Mouse (Mus musculus) intestine, embryonic 14.5 days (tissue): Measurements from ENCODE around the gene Cdc42ep5. TPM values are rescaled to one million over a fixed set of nuclear protein-coding genes. Genes with fewer than 3 reads are reported as not detected.

Experiments
- ATAC-seq: fragments of 200-750 bp; cut with Nextera tagmentation; replicated peaks from 2 replicates; pipeline ENCODE4 v1.8.0; 2017; ENCODE audit warnings: low read depth, moderate number of reproducible peaks, moderate TSS enrichment, moderate library complexity; ENCODE audit not compliant: low FRiP score, low TSS enrichment
- DNase-seq: peaks from one replicate; pipeline ENCODE4 v3.0.0-alpha.2; 2018; ENCODE audit warnings: low spot score
- H3K27ac ChIP-seq: fragments of 300-500 bp; sonication (generic); 2 replicates; pipeline ENCODE4 v1.5.1; 2014; ENCODE audit warnings: low read depth, mild to moderate bottlenecking, control low read depth
- H3K27me3 ChIP-seq: fragments of 300-500 bp; sonication (generic); replicated peaks from 2 replicates; pipeline ENCODE4 v1.6.1; 2014; ENCODE audit warnings: low read length, control low read depth; ENCODE audit not compliant: control insufficient read depth, insufficient read depth
- H3K36me3 ChIP-seq: fragments of 300-500 bp; sonication (generic); 2 replicates; pipeline ENCODE4 v1.6.1; 2014; ENCODE audit warnings: low read length, control low read depth; ENCODE audit not compliant: control insufficient read depth, insufficient read depth
- H3K4me1 ChIP-seq: fragments of 300-500 bp; sonication (generic); replicated peaks from 2 replicates; pipeline ENCODE4 v1.6.1; 2014; ENCODE audit warnings: low read length, control low read depth, mixed read lengths; ENCODE audit not compliant: control insufficient read depth, insufficient read depth
- H3K4me2 ChIP-seq: fragments of 300-500 bp; sonication (generic); 2 replicates; pipeline ENCODE4 v1.6.1; 2014; ENCODE audit warnings: low read length
- H3K4me3 ChIP-seq: fragments of 300-500 bp; sonication (generic); 2 replicates; pipeline ENCODE4 v1.5.1; 2014; ENCODE audit warnings: low read depth, low read length, control low read depth, mixed read lengths
- H3K9ac ChIP-seq: fragments of 300-500 bp; sonication (generic); 2 replicates; pipeline ENCODE4 v1.6.1; 2014; ENCODE audit warnings: mild to moderate bottlenecking, low read length
- H3K9me3 ChIP-seq: fragments of 300-500 bp; sonication (generic); 2 replicates; pipeline ENCODE4 v1.6.1; 2016; ENCODE audit warnings: low read length, control low read depth; ENCODE audit not compliant: control insufficient read depth
- WGBS: fragments of 180-500 bp; shearing (Covaris S2); extraction: QIAGEN DNeasy Blood & Tissue Kit; methylation state at CpG from one replicate; pipeline ENCODE4 v1.1.7; 2014; 5-methylcytosine and 5-hydroxymethylcytosine counted together
- polyA plus RNA-seq: library from polyadenylated mRNA; unstranded; fragments of >200 nt; fragmentation: Nextera tagmentation; extraction: Ambion mirVana; gene quantifications from 2 replicates; pipeline ENCODE4 v1.2.1, GENCODE M21; 2014

The Cdc42ep5 gene
- polyA plus RNA-seq, 1 experiment from 2014 or later: 62.4 TPM

DNA sequence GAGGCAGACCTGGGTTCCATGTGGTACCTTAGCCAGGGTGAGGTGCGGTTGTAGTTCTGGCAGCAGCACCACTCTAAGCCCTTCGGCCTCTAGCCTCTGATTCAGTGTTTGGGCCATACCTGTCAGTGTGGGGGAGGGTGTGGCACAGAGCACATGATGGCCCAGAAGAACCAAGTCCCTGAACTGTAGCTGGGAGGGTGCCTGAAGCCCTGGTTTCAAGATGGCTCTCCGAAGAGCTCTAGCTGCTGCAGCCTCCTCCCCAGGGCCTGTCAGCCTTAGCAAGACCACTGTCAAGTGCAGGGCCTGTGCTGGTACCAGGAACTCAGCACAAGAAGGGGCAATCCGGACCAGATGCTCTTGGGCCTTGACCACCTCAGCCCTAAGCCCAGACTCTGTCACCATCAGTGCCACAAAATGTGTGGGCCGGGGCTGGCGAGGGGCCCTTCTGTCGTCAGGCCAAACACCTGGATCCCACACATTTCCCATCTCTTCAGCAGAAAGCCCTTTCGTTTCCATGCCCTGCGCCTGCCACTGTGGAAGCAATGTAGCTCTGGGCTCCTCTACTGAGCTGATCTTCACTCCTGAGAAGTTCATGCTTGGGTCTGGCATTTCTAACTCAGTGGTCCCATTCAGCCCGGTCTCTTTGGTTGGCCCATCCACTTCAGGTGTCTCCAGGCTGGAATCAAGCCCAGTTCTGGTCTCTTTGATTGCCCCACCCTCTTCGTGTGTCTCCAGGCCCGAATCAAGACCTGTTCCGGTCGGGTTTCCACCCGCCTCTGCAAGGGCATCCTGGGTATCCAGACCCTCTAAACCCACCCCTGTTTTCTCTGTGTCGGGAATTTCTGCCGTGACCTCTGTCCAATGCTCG, 16.1 kb downstream of the Cdc42ep5 start:
- Histone ChIP-seq H3K36me3 (peaks cover 43% of the 10 kb centered on the region), H3K27me3 (peaks cover 8% of the 10 kb centered on the region; the same call in 1 of the 2 replicates)
- WGBS: 30% methylated on average over 18 of the region's 18 CpGs

DNA sequence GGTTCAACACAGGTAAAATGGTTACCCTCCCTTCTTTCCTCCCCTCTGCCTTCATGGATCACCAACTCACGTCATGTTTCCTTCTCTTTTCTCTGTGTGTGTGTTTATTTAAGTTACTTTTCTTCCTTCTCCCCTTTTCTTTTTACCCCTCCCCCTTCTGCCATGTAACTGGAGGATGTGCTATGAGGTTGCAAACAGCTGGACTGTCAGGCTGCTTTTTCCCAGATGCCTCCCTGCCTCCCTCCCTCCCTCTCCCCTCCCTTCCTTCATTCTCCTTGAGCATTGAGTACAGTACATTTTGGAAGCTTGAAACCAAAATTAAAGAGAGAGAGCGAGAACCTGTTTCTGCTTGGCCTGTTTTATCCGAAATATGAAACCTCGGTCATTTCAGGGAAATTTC, 16.8 kb downstream of the Cdc42ep5 start:
- Histone ChIP-seq H3K9ac (no peak overlapping the region), H3K4me2 (no peak overlapping the region), H3K27ac (no peak overlapping the region), H3K4me3 (no peak overlapping the region), H3K9me3 (no peaks in the 10 kb centered on the region), H3K36me3 (peaks cover 51% of the 10 kb centered on the region), H3K27me3 (peaks cover 6% of the 10 kb centered on the region; the same call in 1 of the 2 replicates), H3K4me1 (peaks cover 19% of the 10 kb centered on the region)
- DNase-seq (no peak), ATAC-seq (no peak)
- WGBS: 75% methylated on average over 4 of the region's 4 CpGs

More for the DNA sequence above, 16.1 kb downstream of the Cdc42ep5 start:
- H3K27ac ChIP-seq: peak overlapping the region; percentile 94
- no peak; the same call in 1 of the 2 replicates for ATAC-seq
- no peaks in the 10 kb centered on the region for H3K9me3 ChIP-seq
- H3K4me1 ChIP-seq: peaks cover 19% of the 10 kb centered on the region
- H3K9ac ChIP-seq: peak overlapping the region; percentile 74
- peak overlapping the region; percentile 86 for H3K4me2 ChIP-seq
- DNase-seq: peak; percentile 52
- H3K4me3 ChIP-seq: peak overlapping the region; percentile 74

DNA sequence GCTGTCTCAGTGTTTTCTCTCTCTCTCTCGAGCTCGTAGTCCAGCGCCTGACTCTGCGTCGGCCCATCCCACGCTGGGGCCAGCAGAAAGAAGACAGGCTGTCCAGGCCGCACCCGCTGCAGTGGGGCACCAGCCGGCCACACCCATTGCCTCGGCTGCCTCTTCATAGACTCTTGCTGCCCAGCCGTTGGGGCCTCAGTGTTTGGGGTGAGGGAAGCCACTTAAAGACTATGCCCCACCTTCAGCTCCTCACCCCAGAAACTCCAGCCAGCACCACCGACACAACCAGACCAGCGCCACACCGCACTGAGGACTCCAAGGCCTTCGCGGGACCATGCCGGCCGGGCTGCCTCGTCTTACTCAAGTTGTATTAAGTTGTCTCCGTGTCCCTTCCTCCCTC, 17.3 kb downstream of the Cdc42ep5 start:
- H3K4me2 ChIP-seq: no peak overlapping the region
- peaks cover 19% of the 10 kb centered on the region for H3K4me1 ChIP-seq
- H3K4me3 ChIP-seq: no peak overlapping the region
- ATAC-seq: no peak
- peaks cover 55% of the 10 kb centered on the region for H3K36me3 ChIP-seq
- no peak for DNase-seq
- H3K27ac ChIP-seq: no peak overlapping the region
- no peak overlapping the region for H3K9ac ChIP-seq
- H3K9me3 ChIP-seq: no peaks in the 10 kb centered on the region
- 87% methylated on average over 20 of the region's 20 CpGs for WGBS
- peaks cover 6% of the 10 kb centered on the region; the same call in 1 of the 2 replicates for H3K27me3 ChIP-seq

- WGBS: 94% methylated on average over 23 of the region's 23 CpGs
- DNase-seq (no peak), ATAC-seq (no peak)
- Histone ChIP-seq H3K9ac (no peak overlapping the region), H3K4me1 (peaks cover 19% of the 10 kb centered on the region), H3K4me2 (no peak overlapping the region), H3K27me3 (peaks cover 5% of the 10 kb centered on the region; the same call in 1 of the 2 replicates), H3K4me3 (no peak overlapping the region), H3K27ac (no peak overlapping the region), H3K9me3 (no peaks in the 10 kb centered on the region), H3K36me3 (peaks cover 64% of the 10 kb centered on the region)
Observed at GRCm38 (mm10) chr7:4146241-4147180, 18.1 kb downstream of the Cdc42ep5 start.

- WGBS: 65% methylated on average over 6 of the region's 6 CpGs
Observed at GRCm38 (mm10) chr7:4145552-4146190, 19.0 kb downstream of the Cdc42ep5 start.

GRCm38 (mm10) chr7:4144766-4145551, 19.7 kb downstream of the Cdc42ep5 start:
- Histone ChIP-seq H3K4me3 (no peak overlapping the region), H3K4me1 (peaks cover 14% of the 10 kb centered on the region), H3K9me3 (no peaks in the 10 kb centered on the region), H3K4me2 (no peak overlapping the region), H3K27ac (no peak overlapping the region), H3K27me3 (no peaks in the 10 kb centered on the region), H3K36me3 (peaks cover 79% of the 10 kb centered on the region), H3K9ac (no peak overlapping the region)
- DNase-seq (no peak), ATAC-seq (no peak)
- 93% methylated on average over 20 of the region's 20 CpGs for WGBS

More at GRCm38 (mm10) chr7:4145552-4146190, 19.0 kb downstream of the Cdc42ep5 start:
- Histone ChIP-seq H3K27me3 (no peaks in the 10 kb centered on the region), H3K4me2 (no peak overlapping the region), H3K36me3 (peaks cover 72% of the 10 kb centered on the region), H3K27ac (no peak overlapping the region), H3K4me3 (no peak overlapping the region), H3K9ac (no peak overlapping the region), H3K4me1 (peaks cover 19% of the 10 kb centered on the region), H3K9me3 (no peaks in the 10 kb centered on the region)
- ATAC-seq (no peak), DNase-seq (no peak)

DNA sequence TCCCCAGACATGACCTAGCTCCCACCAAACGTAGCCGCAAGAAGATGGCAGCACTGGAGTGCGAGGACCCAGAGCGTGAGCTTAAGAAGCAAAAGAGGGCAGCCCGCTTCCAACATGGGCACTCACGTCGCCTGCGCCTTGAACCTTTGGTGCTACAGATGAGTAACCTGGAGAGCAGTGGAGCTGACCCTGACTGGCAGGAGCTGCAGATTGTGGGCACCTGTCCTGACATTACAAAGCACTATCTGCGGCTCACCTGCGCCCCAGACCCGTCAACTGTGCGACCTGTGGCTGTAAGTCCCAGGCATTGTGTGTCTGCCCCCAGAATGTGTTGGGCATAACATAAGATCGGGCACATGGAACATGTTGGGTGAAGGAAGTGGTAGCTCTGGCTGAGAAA, 20.6 kb downstream of the Cdc42ep5 start:
- ATAC-seq: no peak
- peak; percentile 42 for DNase-seq
- Histone ChIP-seq H3K9me3 (no peaks in the 10 kb centered on the region), H3K4me3 (no peak overlapping the region), H3K4me1 (peaks cover 12% of the 10 kb centered on the region), H3K9ac (no peak overlapping the region), H3K27me3 (no peaks in the 10 kb centered on the region), H3K4me2 (no peak overlapping the region), H3K36me3 (peaks cover 89% of the 10 kb centered on the region), H3K27ac (no peak overlapping the region)
- WGBS: 97% methylated on average over 13 of the region's 13 CpGs
